Mouse (Mus musculus) forebrain, embryonic 15.5 days (tissue): ENCODE measurements at regions not wholly inside any gene's neighbourhood (a gene's known extent, or its start where the extent isn't known, plus 50 kb on each side); places are given as distances from the start of the nearest gene placed in this dataset.

Experiments
- ATAC-seq: fragments of 200-750 bp; cut with Nextera tagmentation; replicated peaks from 2 replicates; pipeline ENCODE4 v1.8.0; 2017; ENCODE audit warnings: mild to moderate bottlenecking, moderate TSS enrichment, moderate library complexity
- H3K27ac ChIP-seq: fragments of 300-500 bp; sonication (generic); replicated peaks from 2 replicates; pipeline ENCODE4 v1.5.1; 2015; ENCODE audit warnings: mild to moderate bottlenecking, inconsistent platforms
- H3K27me3 ChIP-seq: fragments of 300-500 bp; sonication (generic); 2 replicates; pipeline ENCODE4 v1.6.1; 2015; ENCODE audit warnings: inconsistent platforms
- H3K36me3 ChIP-seq: fragments of 300-500 bp; sonication (generic); 2 replicates; pipeline ENCODE4 v1.6.1; 2015; ENCODE audit warnings: mild to moderate bottlenecking, inconsistent platforms
- H3K4me1 ChIP-seq: fragments of 300-500 bp; sonication (generic); 2 replicates; pipeline ENCODE4 v1.6.1; 2015; ENCODE audit warnings: inconsistent platforms
- H3K4me2 ChIP-seq: fragments of 300-500 bp; sonication (generic); replicated peaks from 2 replicates; pipeline ENCODE4 v1.6.1; 2015; ENCODE audit warnings: mild to moderate bottlenecking, inconsistent platforms
- H3K4me3 ChIP-seq: fragments of 300-500 bp; sonication (generic); 2 replicates; pipeline ENCODE4 v1.5.1; 2015; ENCODE audit warnings: mild to moderate bottlenecking, inconsistent platforms
- H3K9ac ChIP-seq: fragments of 300-500 bp; sonication (generic); replicated peaks from 2 replicates; pipeline ENCODE4 v1.6.1; 2015; ENCODE audit warnings: mild to moderate bottlenecking, inconsistent platforms
- H3K9me3 ChIP-seq: fragments of 300-500 bp; sonication (generic); 2 replicates; pipeline ENCODE4 v1.6.1; 2016; ENCODE audit warnings: inconsistent platforms
- WGBS: fragments of 180-500 bp; shearing (Covaris S2); methylation state at CpG from one replicate; pipeline ENCODE4 v1.1.7; 2015; ENCODE audit warnings: mixed read lengths; 5-methylcytosine and 5-hydroxymethylcytosine counted together

GRCm38 (mm10) chr19:48144129-48144528 is 61.7 kb upstream of the Sorcs3 start:
- ATAC-seq, result peak; percentile 55; the same call in 1 of the 2 replicates
- no peaks in the 10 kb centered on the region for H3K27me3 ChIP-seq
- H3K9ac ChIP-seq, result no peak overlapping the region
- no peak overlapping the region for H3K4me2 ChIP-seq
- no peak overlapping the region for H3K4me3 ChIP-seq
- no peaks in the 10 kb centered on the region for H3K4me1 ChIP-seq
- no peak overlapping the region for H3K27ac ChIP-seq
- no peaks in the 10 kb centered on the region for H3K9me3 ChIP-seq
- WGBS, result 9% methylated on average over 1 of the region's 1 CpGs
- H3K36me3 ChIP-seq, result no peaks in the 10 kb centered on the region
